13 mouse cellular contexts compared by ENCODE assay signal in genomic region chr3:122506343-122506916, GRCm38 (mm10).
DNase-seq lines count a peak whose midpoint lies in the region; ATAC-seq and TF ChIP-seq lines count a peak whose summit lies in the region.
"Had no signal": no experiment of that assay in that cellular context is flagged by ENCODE, and none has a peak within 500 bp of the region (broad histone marks: within the 10 kb centered on the region; RNA-seq: fewer than 3 reads in every experiment).

No protein-coding gene starts in this region.

- 0 out of 2 replicates have a peak, but pooled peaks cover 4% of the 10 kb centered on the region for H3K27me3 ChIP-seq in heart, embryonic 10.5 days (ENCODE audit: insufficient read depth, poor library complexity, severe bottlenecking)
- no peaks in the 10 kb centered on the region for H3K27me3 ChIP-seq in lung, embryonic 16.5 days (ENCODE audit: control insufficient read depth, insufficient read depth, low read depth, low read length)
- H3K27me3 ChIP-seq in heart, adult 2 months (ENCODE audit: control insufficient read depth, insufficient read depth, low read length) = no peaks in the 10 kb centered on the region
- H3K27me3 ChIP-seq: CH12.LX had no signal

- TF ChIP-seq EP300 in heart, adult 2 months (IDR thresholded peaks at IDR 0.05; ENCODE audit: insufficient read depth, low read depth, low read length) = no peak

- TF ChIP-seq POLR2A in olfactory bulb, adult 2 months (IDR thresholded peaks at IDR 0.05; ENCODE audit: insufficient read depth, low read depth, low read length) = no peak
- no peak for TF ChIP-seq POLR2A in heart, adult 2 months (IDR thresholded peaks at IDR 0.05; ENCODE audit: insufficient read depth, low read depth, low read length)

- WGBS in heart, embryonic 10.5 days = 78% methylated on average over 10 of the region's 10 CpGs
- WGBS in lung, embryonic 16.5 days = 45% methylated on average over 10 of the region's 10 CpGs
- WGBS in olfactory bulb, adult 2 months = 31% methylated on average over 10 of the region's 10 CpGs
- 55% methylated on average over 10 of the region's 10 CpGs for WGBS in heart, adult 2 months

- H3K4me3 ChIP-seq in heart, embryonic 10.5 days = no peak overlapping the region
- H3K4me3 ChIP-seq in lung, embryonic 16.5 days (ENCODE audit: low read length) = no peak overlapping the region
- no peak overlapping the region for H3K4me3 ChIP-seq in olfactory bulb, adult 2 months (ENCODE audit: insufficient read depth, low read depth, low read length)
- no peak overlapping the region for H3K4me3 ChIP-seq in heart, adult 2 months
- H3K4me3 ChIP-seq: embryonic facial prominence, embryonic 13.5 days; megakaryocyte, embryonic 14.5 days had no signal

- ATAC-seq in lung, embryonic 16.5 days (ENCODE audit: low read depth) = peak; percentile 36; the same call in 1 of the 2 replicates
- peak; percentile 23; the same call in 1 of the 2 replicates for ATAC-seq in granulocyte monocyte progenitor cell, adult 5-6 weeks (replicated peaks; ENCODE audit: poor library complexity, severe bottlenecking)

- no peaks in the 10 kb centered on the region for H3K9me3 ChIP-seq in heart, embryonic 10.5 days
- H3K9me3 ChIP-seq in lung, embryonic 16.5 days (ENCODE audit: control insufficient read depth, low read length) = no peaks in the 10 kb centered on the region
- H3K9me3 ChIP-seq: embryonic facial prominence, embryonic 13.5 days; megakaryocyte, embryonic 14.5 days had no signal

- H3K27ac ChIP-seq in heart, embryonic 10.5 days = no peak overlapping the region
- no peak overlapping the region for H3K27ac ChIP-seq in lung, embryonic 16.5 days (ENCODE audit: low read length)
- peak overlapping the region; percentile 68 for H3K27ac ChIP-seq in olfactory bulb, adult 2 months (ENCODE audit: insufficient read depth, low read depth, low read length)
- H3K27ac ChIP-seq in heart, adult 2 months = no peak overlapping the region
- H3K27ac ChIP-seq: embryonic facial prominence, embryonic 13.5 days had no signal

- DNase-seq in heart, adult 11 months = peak; percentile 81
- DNase-seq in heart, embryonic 10.5 days (ENCODE audit: low spot score) = no peak
- DNase-seq in lung, adult 18-20 months = no peak
- DNase-seq in ovary, postnatal 14 days (ENCODE audit: low spot score) = no peak
- DNase-seq in heart, adult 2 months = no peak
- DNase-seq: heart, adult 18-20 months; kidney, adult 8-10 months had no signal

- H3K79me2 ChIP-seq in heart, adult 2 months (replicated peaks; ENCODE audit: control insufficient read depth, insufficient read depth, low read length) = no peaks in the 10 kb centered on the region

- TF ChIP-seq CTCF in olfactory bulb, adult 2 months (IDR thresholded peaks at IDR 0.05; ENCODE audit: insufficient read depth, low read depth, low read length) = no peak
- no peak for TF ChIP-seq CTCF in heart, adult 2 months (IDR thresholded peaks at IDR 0.05)

- H3K36me3 ChIP-seq in heart, embryonic 10.5 days = no peaks in the 10 kb centered on the region
- no peaks in the 10 kb centered on the region for H3K36me3 ChIP-seq in lung, embryonic 16.5 days (ENCODE audit: control insufficient read depth, insufficient read depth, low read length)
- no peaks in the 10 kb centered on the region for H3K36me3 ChIP-seq in heart, adult 2 months (ENCODE audit: control insufficient read depth, insufficient read depth, low read length)
- H3K36me3 ChIP-seq: embryonic facial prominence, embryonic 13.5 days had no signal

- H3K4me1 ChIP-seq in heart, embryonic 10.5 days = peaks cover 18% of the 10 kb centered on the region
- peaks cover 8% of the 10 kb centered on the region for H3K4me1 ChIP-seq in lung, embryonic 16.5 days (replicated peaks; ENCODE audit: control insufficient read depth, insufficient read depth, low read length)
- H3K4me1 ChIP-seq in olfactory bulb, adult 2 months (ENCODE audit: control insufficient read depth, insufficient read depth, low read length) = peaks cover 20% of the 10 kb centered on the region
- peaks cover 9% of the 10 kb centered on the region for H3K4me1 ChIP-seq in heart, adult 2 months (ENCODE audit: control insufficient read depth, insufficient read depth, low read length)

- intact Hi-C loops in heart, adult 2 months (cut with DNase I) = loop anchor here (5.0 kb wide), 1 partner anchor 111 kb away; the partner anchor contains the start of gene Fnbp1l

- H3K4me2 ChIP-seq in lung, embryonic 16.5 days (ENCODE audit: low read depth, low read length) = no peak overlapping the region
- H3K4me2 ChIP-seq: embryonic facial prominence, embryonic 13.5 days had no signal

- no peak overlapping the region for H3K9ac ChIP-seq in lung, embryonic 16.5 days (ENCODE audit: low read length)
- no peak overlapping the region for H3K9ac ChIP-seq in heart, adult 2 months (ENCODE audit: low read depth, low read length)
- H3K9ac ChIP-seq: embryonic facial prominence, embryonic 13.5 days had no signal
